Mouse (Mus musculus): Measurements from ENCODE around the gene Gm10775.

Gene Gm10775

GRCm38 (mm10) chr13:65259239-65259638, at the start of gene Gm10775:
Gene Gm10775 (plus strand): TSS chr13:65259539.
- no peak for DNase-seq

DNA sequence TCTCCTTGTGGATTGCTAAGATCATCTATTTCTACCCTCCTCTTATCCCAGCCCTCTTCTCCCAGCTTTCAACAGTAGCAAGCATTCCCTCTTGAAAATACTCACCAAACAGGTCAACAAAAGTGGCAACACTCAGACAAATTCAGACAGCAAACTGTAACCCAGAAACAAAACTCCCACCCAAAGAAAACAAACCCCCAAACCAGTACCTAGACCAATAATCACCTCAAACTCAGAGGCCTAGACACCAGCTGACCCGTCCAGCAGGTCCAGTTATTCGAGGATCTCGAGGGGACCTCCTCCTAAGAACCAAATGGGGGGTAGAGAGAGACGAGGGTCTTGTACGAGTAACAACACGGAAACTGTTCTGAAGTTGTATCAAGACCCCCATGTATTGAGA, 33.4 kb upstream of the Gm10775 start:
- no peak for DNase-seq

DNA sequence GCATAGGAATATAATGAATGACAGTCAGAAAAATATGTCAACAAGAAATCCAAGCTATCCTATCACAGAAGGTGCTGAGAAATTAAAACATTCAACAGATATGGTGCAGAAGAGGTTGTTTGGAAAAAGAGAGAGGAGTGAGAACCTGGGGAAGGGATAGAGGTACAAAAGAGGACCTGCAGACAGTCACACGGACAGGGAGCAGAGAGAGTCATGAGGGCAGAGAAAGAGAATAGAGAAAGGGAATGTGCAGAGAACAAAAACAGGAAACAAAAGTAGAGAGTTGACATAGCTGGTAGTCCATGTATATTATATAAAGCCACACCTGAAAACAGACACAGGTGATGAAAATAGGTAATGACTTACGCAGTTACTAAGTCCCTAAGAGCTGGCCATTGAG, 32.7 kb upstream of the Gm10775 start:
- no peak for DNase-seq

DNA sequence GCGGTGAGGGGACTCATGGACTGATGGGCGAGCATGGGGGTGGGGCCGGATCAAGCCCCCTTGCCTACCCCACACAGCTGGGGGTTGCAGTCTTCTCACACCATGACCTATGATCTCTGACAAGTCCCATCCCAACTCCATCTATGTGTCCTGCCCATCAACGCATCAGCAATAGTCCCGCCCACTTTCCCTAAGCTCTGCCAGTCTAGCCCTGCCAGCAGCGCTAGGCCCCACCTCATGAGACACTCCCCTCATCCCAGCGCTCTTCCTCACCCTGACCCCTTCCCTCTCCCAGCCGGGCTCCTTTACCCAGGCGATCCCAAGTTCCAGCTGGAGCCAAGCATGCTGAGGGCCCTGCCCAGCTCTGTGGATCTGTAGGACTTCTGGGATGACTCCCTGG, 22.1 kb upstream of the Gm10775 start:
- no peak for DNase-seq

DNA sequence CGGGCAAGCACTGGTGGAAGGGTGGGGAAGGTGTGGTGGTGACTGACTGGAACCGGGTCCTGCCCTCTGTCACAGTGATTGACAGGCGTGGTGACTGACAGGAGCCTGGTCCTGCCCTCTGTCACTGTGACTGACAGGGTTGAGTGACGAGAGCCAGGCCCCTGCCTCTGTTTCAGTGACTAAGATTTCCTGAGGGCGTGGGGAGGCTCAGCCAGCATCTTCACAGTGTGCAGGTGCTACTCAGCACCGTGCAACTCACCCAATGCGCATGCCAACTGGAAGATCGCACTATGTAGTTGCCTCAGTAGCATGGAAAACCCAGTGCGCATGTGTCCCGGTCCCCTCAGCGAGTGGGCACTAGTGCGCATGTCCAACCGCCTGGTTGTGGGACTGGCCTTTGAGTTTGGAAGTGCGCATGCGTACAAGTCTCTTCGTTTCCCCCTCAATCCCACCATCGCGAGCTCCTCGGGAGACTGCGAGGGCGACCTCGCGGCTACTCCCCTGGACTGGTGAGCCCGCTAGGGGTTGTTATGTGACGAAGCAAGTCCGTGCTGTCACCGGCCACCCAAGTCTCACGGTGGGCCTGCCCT, 18.7 kb upstream of the Gm10775 start:
- DNase-seq = peak; percentile 97

DNA sequence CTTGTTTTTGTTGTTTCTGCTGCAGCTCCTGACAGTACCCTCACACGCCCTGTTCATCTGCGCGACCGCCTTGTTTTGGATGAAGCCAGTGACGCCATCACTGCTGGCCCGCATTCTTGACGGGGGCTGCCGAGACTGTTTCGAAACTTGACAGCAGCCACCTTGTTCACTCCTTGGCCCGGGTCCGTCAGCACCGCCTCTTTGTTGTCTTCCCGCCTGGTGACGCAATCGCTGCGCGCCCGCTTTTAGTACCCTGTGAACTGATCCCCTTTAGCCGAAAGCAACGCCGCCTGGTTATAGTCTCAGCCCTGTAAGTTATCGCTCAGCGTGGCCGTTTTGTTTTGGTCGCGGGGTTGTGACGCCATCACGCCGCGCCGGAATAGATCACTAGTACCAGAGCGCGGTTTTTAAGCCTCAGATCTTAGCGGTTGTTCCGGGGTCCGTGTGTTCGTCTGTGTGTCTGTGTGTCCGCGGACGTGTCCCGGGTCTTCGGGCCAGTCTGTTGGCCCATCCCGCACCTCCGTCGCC, 18.2 kb upstream of the Gm10775 start:
- DNase-seq = peak; percentile 91

DNA sequence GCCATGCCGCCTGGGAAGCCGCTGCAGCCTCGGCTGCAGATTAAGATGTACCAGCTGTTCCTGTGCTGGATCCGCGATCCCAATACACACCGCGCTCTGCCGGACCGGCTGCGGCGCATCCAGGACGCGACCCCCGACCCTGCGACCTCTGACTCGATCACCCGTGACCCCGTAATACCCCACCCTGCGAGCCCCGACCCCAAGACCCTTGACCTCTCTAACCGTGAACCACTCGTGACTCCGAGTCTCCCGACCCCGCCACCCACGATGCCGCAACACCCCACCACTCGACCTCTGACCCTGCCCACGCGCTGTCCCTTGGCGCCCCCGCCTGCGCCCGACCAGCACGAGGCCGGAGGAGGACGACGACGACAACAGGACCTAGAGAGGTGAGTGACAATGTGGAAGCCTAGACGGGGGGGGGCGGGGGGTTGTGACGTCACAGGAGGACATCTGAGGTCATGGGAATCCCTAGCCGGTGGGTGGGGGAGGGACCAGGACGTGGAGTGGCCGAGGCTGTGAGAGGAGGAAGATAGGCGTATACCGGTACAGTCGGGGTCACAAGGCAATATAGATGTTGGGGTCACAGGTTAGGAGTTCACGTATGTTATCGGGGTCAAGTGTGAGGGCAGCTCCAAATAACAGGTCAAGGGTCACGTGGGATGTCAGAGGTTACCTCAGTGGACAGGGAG, 17.6 kb upstream of the Gm10775 start:
- DNase-seq = peak; percentile 58

DNA sequence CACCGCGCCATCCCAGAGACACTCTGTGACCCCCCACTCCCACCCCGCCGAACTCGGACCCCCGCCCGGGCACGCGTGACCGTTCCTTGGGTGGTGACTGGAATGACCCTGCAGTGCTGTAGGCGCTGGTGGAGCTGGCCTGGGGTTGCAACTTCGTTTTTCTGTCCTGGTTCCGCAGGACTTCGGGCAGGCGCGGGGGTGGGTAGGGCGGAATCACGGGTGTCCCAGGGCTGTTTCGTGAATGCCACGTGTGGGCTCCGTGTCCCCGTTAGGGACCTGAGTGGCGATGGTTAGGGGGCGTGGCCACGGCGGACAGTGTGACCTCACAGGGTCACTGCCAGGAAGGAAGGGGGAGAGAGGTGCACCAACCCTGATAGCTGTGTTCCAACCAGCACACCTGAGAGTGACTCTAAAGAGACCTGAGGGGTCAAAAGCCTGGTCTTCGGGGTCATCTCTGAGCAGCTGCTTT, 17.0 kb upstream of the Gm10775 start:
- DNase-seq = no peak

DNA sequence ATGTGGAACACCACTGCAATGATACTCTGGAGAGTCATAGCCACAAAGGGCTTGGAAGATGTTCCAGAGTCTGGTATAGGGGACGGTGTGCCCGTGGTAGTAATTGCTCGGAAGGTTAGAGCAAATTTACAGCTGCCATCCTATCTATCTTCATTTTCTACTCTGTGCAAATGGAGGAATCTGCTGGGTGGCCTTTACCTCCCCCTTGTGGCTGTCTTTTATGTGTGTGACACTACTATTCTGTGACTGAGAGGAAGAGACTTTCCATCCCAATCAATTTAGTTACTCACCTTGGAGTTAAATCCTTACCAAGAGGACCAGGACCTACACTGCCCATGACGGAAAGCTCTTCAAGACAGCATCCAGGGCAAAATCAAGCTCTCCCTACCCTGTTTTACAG, 16.1 kb upstream of the Gm10775 start:
- no peak for DNase-seq

- peak; percentile 48 for DNase-seq
These were observed 974 bp upstream of the Gm10775 start for GRCm38 (mm10) chr13:65258175-65258954.

GRCm38 (mm10) chr13:65262086-65262485, 2.7 kb downstream of the Gm10775 start:
- DNase-seq = no peak

DNA sequence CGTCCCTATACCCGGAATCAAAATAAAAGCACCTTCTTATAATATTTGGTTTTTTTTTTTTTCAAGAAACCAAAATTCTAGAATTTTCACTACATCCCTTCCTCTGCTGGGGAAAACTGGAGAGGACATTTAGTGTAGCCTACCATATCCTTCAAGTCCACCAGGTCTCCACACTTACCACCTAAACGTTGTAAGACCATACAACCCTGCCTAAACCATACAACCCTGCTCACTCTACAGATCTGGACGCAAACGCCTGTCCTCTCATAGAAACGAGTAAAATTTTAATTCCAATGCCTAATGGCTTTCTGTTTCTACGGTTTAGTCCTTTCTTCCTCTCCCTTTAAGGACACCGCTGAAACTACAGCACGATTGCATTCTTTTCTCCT, 18.6 kb downstream of the Gm10775 start:
- DNase-seq = no peak

- DNase-seq = peak; percentile 91
These were observed 19.3 kb downstream of the Gm10775 start, which contains the start of gene Zfp369 for GRCm38 (mm10) chr13:65278383-65279341. Gene Zfp369 (plus strand): TSS chr13:65278814.

- DNase-seq = no peak
These were observed 27.4 kb downstream of the Gm10775 start for GRCm38 (mm10) chr13:65286771-65287170.

DNA sequence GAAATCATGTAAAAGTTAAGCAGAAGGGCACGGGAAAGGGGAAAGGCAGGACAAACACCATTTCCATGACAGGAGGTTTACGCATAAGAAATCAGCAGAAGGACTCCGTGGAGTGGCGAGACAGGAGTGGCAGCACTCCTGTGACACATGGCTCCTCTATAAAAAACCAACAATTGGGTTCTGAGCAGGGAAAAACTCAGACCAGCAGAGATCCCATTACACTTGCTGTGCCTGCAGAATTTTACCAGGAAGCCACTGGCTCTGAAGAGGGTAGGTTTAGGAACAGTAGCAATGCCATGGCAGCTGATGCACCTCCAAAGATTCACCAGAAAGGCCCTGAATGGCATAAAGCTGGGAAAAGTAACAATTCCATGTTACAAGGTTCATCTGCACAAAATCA, 37.0 kb downstream of the Gm10775 start:
- DNase-seq = no peak
